Mouse (Mus musculus) layer of hippocampus, adult 2 months (tissue): ENCODE measurements around the gene Gas2l1. TPM values are rescaled to one million over a fixed set of nuclear protein-coding genes. Genes with fewer than 3 reads are reported as not detected.
"Not testable (repeated sequence)": the region's sequence is repeated elsewhere in the genome, so short reads cannot be mapped to it uniquely, and the experiment has no call there.

Experiments
- DNase-seq, 2 experiments: peaks; one replicate each; pipeline ENCODE4 v3.0.0; 2022; ENCODE audit warnings: low spot score in 2 of 2
- H3K27ac ChIP-seq: fragments of 200-600 bp; 2 replicates; pipeline ENCODE4 v1.8.1; 2022
- H3K4me3 ChIP-seq: fragments of 200-600 bp; 2 replicates; pipeline ENCODE4 v1.8.1; 2022; ENCODE audit warnings: mild to moderate bottlenecking
- CTCF ChIP-seq: fragments of 200-600 bp; conservative IDR thresholded peaks from 2 replicates; pipeline ENCODE4 v1.8.1; 2022; ENCODE audit warnings: antibody characterized with exemption, mild to moderate bottlenecking, moderate library complexity
- total RNA-seq, 2 experiments: library from RNA; stranded (reverse); gene quantifications; 2 replicates each; pipeline ENCODE4 v1.2.3; 2021

Gene Gas2l1
- total RNA-seq, 2 experiments from 2014 or later, result 93.6 to 97.7 TPM

- DNase-seq, result no peak
- no peak for TF ChIP-seq CTCF
- Histone ChIP-seq H3K27ac (peak overlapping the region; percentile 62; the same call in 1 of the 2 replicates), H3K4me3 (peak overlapping the region; percentile 39)
Measured at GRCm38 (mm10) chr11:5096480-5097020, 31.4 kb upstream of the Gas2l1 start.

GRCm38 (mm10) chr11:5095877-5096276 is 30.8 kb upstream of the Gas2l1 start:
- no peak for DNase-seq
- Histone ChIP-seq H3K4me3 (peak overlapping the region; percentile 39), H3K27ac (peak overlapping the region; percentile 62; the same call in 1 of the 2 replicates)
- no peak for TF ChIP-seq CTCF

- H3K4me3 ChIP-seq, result no peak overlapping the region
- peak; percentile 56 for TF ChIP-seq CTCF
- no peak for DNase-seq
- no peak overlapping the region for H3K27ac ChIP-seq
Measured at GRCm38 (mm10) chr11:5091706-5092105, 26.6 kb upstream of the Gas2l1 start.

GRCm38 (mm10) chr11:5089147-5089546 is 24.0 kb upstream of the Gas2l1 start:
- H3K4me3 ChIP-seq, result no peak overlapping the region
- no peak for DNase-seq
- TF ChIP-seq CTCF, result no peak
- H3K27ac ChIP-seq, result no peak overlapping the region

GRCm38 (mm10) chr11:5076843-5077242 is 11.7 kb upstream of the Gas2l1 start:
- not testable (repeated sequence) for H3K27ac ChIP-seq, H3K4me3 ChIP-seq, DNase-seq

GRCm38 (mm10) chr11:5075760-5076159 is 10.6 kb upstream of the Gas2l1 start:
- Histone ChIP-seq H3K4me3 (no peak overlapping the region), H3K27ac (no peak overlapping the region)
- DNase-seq, result no peak
- TF ChIP-seq CTCF, result peak; percentile 54

GRCm38 (mm10) chr11:5074882-5075281 is 9.8 kb upstream of the Gas2l1 start:
- Histone ChIP-seq H3K27ac (no peak overlapping the region), H3K4me3 (no peak overlapping the region)
- TF ChIP-seq CTCF, result peak; percentile 80
- DNase-seq, result no peak

- no peak overlapping the region for H3K4me3 ChIP-seq
- no peak for TF ChIP-seq CTCF
Measured at GRCm38 (mm10) chr11:5068126-5068971, 3.2 kb upstream of the Gas2l1 start.

GRCm38 (mm10) chr11:5067063-5067462 is 1.9 kb upstream of the Gas2l1 start:
- H3K4me3 ChIP-seq, result no peak overlapping the region
- no peak overlapping the region for H3K27ac ChIP-seq
- no peak for TF ChIP-seq CTCF
- DNase-seq, result no peak

More at GRCm38 (mm10) chr11:5068126-5068971, 3.2 kb upstream of the Gas2l1 start:
- H3K27ac ChIP-seq, result no peak overlapping the region
- no peak for DNase-seq

- Histone ChIP-seq H3K4me3 (peak overlapping the region; percentile 92), H3K27ac (peak overlapping the region; percentile 93)
- no peak for DNase-seq
- no peak for TF ChIP-seq CTCF
Measured at GRCm38 (mm10) chr11:5064282-5065055, 658 bp downstream of the Gas2l1 start.

GRCm38 (mm10) chr11:5063561-5064281 is 1.4 kb downstream of the Gas2l1 start:
- H3K4me3 ChIP-seq, result peak overlapping the region; percentile 92
- no peak for DNase-seq
- H3K27ac ChIP-seq, result peak overlapping the region; percentile 93
- no peak for TF ChIP-seq CTCF

GRCm38 (mm10) chr11:5062860-5063505 is 2.1 kb downstream of the Gas2l1 start:
- Histone ChIP-seq H3K4me3 (peak overlapping the region; percentile 92), H3K27ac (peak overlapping the region; percentile 93)
- DNase-seq, result no peak
- no peak for TF ChIP-seq CTCF
